Mouse (Mus musculus): ENCODE results near the gene Plekhm2. TPM values are rescaled to one million over a fixed set of nuclear protein-coding genes. Genes with fewer than 3 reads are reported as not detected.

Plekhm2 gene
- polyA plus RNA-seq, 1 experiment from 2014 or later, result 3.5 TPM

DNA sequence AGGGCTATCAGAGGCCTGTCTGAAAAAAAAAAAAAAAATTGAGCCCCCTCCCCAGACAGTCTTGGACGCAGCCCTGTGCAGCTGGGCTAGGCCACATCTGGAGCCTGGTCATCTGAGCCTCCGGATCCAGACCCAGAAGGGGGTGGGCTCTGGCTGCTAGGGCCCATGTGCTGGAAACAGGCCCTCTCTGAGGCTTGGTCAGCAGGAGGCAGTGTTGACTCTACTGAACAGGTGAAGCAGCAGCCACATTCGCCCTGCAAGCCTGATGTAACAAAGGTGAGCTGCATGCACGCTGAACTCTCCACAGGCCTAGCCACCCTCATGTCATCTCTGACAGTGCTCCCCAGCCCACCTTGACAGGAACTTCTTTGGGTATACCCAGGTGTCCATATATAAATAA is 5.0 kb downstream of the Plekhm2 start:
- WGBS, result 61% methylated on average over 4 of the region's 4 CpGs
- ATAC-seq (ENCODE audit: low FRiP score, low TSS enrichment), result no peak

DNA sequence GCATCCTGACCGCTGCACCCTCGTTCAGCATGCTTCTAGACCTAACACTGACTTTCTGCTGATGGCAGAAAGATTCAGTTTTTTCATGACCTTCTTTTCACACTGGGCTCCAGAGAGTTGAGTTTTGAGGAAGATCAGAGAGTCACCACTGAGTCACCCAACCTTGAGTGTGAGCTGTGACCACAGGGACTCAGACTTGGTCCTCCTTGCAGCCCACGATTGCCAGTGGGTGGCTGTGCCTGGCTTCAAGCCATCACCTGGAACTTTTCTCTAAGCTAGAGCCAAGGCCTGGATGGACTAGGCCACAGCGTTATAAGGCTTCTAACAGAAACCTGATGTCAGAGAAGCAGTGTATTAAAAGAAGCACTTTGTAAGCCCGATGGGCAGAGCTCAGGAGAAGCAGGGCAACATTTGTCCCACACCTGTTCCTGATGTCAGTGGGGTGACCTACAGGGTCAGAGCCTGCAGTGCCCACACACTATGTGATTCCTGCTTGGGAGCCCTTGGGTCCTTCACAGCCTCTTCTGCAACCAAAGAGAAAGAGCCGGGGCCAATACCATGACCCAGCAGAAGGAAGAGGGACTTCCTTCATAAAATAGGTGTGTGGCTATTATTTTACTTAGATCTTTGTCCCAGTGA is 5.7 kb downstream of the Plekhm2 start:
- Histone ChIP-seq H3K4me2 (replicated peaks; ENCODE audit: low read depth) (no peak overlapping the region), H3K27me3 (ENCODE audit: control insufficient read depth, insufficient read depth, low read length) (no peaks in the 10 kb centered on the region), H3K9ac (ENCODE audit: low read length) (no peak overlapping the region), H3K4me1 (replicated peaks; ENCODE audit: control insufficient read depth, insufficient read depth) (no peaks in the 10 kb centered on the region), H3K9me3 (ENCODE audit: control insufficient read depth, low read length) (no peaks in the 10 kb centered on the region), H3K27ac (replicated peaks) (no peak overlapping the region), H3K4me3 (ENCODE audit: low read depth, low read length) (no peak overlapping the region), H3K36me3 (ENCODE audit: control insufficient read depth, insufficient read depth, low read length) (peaks cover 2% of the 10 kb centered on the region; the same call in 1 of the 2 replicates)
- DNase-seq (ENCODE audit: low spot score), result no peak
- WGBS, result 89% methylated on average over 6 of the region's 6 CpGs
- no peak for ATAC-seq (ENCODE audit: low FRiP score, low TSS enrichment)
- TF ChIP-seq CTCF (IDR thresholded peaks at IDR 0.05; ENCODE audit: low read depth) (no peak), EP300 (optimal IDR thresholded peaks at IDR 0.05) (no peak)

More for the DNA sequence above, 5.0 kb downstream of the Plekhm2 start:
- Histone ChIP-seq H3K9me3 (ENCODE audit: control insufficient read depth, low read length) (no peaks in the 10 kb centered on the region), H3K27ac (replicated peaks) (no peak overlapping the region), H3K27me3 (ENCODE audit: control insufficient read depth, insufficient read depth, low read length) (no peaks in the 10 kb centered on the region), H3K4me3 (ENCODE audit: low read depth, low read length) (no peak overlapping the region), H3K36me3 (ENCODE audit: control insufficient read depth, insufficient read depth, low read length) (peaks cover 2% of the 10 kb centered on the region; the same call in 1 of the 2 replicates), H3K4me2 (replicated peaks; ENCODE audit: low read depth) (no peak overlapping the region), H3K9ac (ENCODE audit: low read length) (no peak overlapping the region), H3K4me1 (replicated peaks; ENCODE audit: control insufficient read depth, insufficient read depth) (peaks cover 3% of the 10 kb centered on the region; the same call in 1 of the 2 replicates)
- TF ChIP-seq CTCF (IDR thresholded peaks at IDR 0.05; ENCODE audit: low read depth) (peak; percentile 57), EP300 (optimal IDR thresholded peaks at IDR 0.05) (no peak)
- peak; percentile 40 for DNase-seq (ENCODE audit: low spot score)

GRCm38 (mm10) chr4:141656932-141657331 is 7.8 kb downstream of the Plekhm2 start:
- TF ChIP-seq EP300 (optimal IDR thresholded peaks at IDR 0.05) (no peak), CTCF (IDR thresholded peaks at IDR 0.05; ENCODE audit: low read depth) (no peak)
- 77% methylated on average over 8 of the region's 8 CpGs for WGBS
- no peak for DNase-seq (ENCODE audit: low spot score)
- no peak for ATAC-seq (ENCODE audit: low FRiP score, low TSS enrichment)
- H3K4me1 ChIP-seq (replicated peaks; ENCODE audit: control insufficient read depth, insufficient read depth), result no peaks in the 10 kb centered on the region
- no peak overlapping the region for H3K27ac ChIP-seq (replicated peaks)
- no peaks in the 10 kb centered on the region for H3K27me3 ChIP-seq (ENCODE audit: control insufficient read depth, insufficient read depth, low read length)
- H3K36me3 ChIP-seq (ENCODE audit: control insufficient read depth, insufficient read depth, low read length), result peaks cover 4% of the 10 kb centered on the region; the same call in 1 of the 2 replicates
- no peak overlapping the region for H3K4me3 ChIP-seq (ENCODE audit: low read depth, low read length)
- no peaks in the 10 kb centered on the region for H3K9me3 ChIP-seq (ENCODE audit: control insufficient read depth, low read length)
- no peak overlapping the region for H3K4me2 ChIP-seq (replicated peaks; ENCODE audit: low read depth)
- no peak overlapping the region for H3K9ac ChIP-seq (ENCODE audit: low read length)

DNA sequence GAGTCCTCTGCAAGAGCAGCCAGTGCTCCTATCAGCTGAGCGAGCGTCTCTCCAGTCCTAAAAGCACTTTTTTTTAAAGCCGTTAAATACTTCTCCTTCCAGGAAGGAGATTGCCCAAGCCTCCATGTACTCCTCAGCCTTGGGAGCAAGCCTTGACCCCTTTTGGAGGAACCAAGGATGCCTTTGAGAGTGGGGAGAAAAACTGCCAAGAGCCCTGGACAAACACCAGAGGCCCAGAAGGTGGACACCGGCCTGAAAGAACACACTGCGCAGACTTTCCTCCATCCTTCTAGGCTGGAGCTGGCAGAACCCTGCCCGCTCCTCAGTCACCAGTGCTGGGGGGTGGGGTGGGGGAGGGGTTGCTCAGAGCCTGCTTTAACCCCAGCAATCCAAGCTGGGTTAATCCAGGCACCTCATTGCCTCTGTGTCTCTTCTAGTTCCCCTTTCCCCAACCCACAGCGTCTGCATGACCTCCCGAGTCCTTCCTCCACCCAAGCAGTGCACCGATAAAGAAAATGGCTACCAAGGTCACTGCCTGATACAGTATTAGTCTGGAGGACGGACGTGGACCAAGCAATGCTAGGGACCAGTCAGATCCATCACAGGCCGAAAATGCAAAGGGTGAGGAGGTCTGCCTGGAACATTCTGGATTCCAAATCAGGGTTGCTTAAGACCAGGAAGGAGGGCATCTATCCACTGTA is 8.6 kb downstream of the Plekhm2 start:
- Histone ChIP-seq H3K27me3 (ENCODE audit: control insufficient read depth, insufficient read depth, low read length) (no peaks in the 10 kb centered on the region), H3K9me3 (ENCODE audit: control insufficient read depth, low read length) (no peaks in the 10 kb centered on the region), H3K36me3 (ENCODE audit: control insufficient read depth, insufficient read depth, low read length) (peaks cover 6% of the 10 kb centered on the region; the same call in 1 of the 2 replicates), H3K27ac (replicated peaks) (no peak overlapping the region), H3K9ac (ENCODE audit: low read length) (0 out of 2 replicates have a peak overlapping the region, but pooled peaks have one; percentile 18), H3K4me3 (ENCODE audit: low read depth, low read length) (no peak overlapping the region), H3K4me2 (replicated peaks; ENCODE audit: low read depth) (no peak overlapping the region), H3K4me1 (replicated peaks; ENCODE audit: control insufficient read depth, insufficient read depth) (no peaks in the 10 kb centered on the region)
- 75% methylated on average over 12 of the region's 12 CpGs for WGBS
- ATAC-seq (ENCODE audit: low FRiP score, low TSS enrichment) (no peak), DNase-seq (ENCODE audit: low spot score) (no peak)
- no peak for TF ChIP-seq EP300 (optimal IDR thresholded peaks at IDR 0.05)

DNA sequence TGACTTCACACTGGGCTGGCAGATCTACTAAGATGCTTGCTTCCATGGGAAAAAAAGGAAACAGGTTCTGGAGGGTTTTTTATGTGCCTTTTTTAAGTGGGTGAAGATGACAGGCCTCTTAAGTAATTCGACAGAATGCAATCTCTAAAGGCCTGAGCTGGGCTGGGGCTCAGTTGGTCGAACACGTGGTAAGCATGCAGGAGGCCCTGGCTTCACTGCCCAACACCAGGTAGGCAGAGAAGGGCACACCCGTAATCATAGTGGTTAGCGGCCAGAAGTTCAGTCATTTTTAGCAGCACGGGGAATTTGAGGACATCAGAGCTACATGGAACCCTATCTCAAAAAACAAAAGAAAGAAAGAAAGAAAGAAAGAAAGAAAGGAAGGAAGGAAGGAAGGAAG is 10.2 kb downstream of the Plekhm2 start:
- Histone ChIP-seq H3K9me3 (ENCODE audit: control insufficient read depth, low read length) (no peaks in the 10 kb centered on the region), H3K27ac (replicated peaks) (no peak overlapping the region), H3K27me3 (ENCODE audit: control insufficient read depth, insufficient read depth, low read length) (no peaks in the 10 kb centered on the region), H3K4me1 (replicated peaks; ENCODE audit: control insufficient read depth, insufficient read depth) (no peaks in the 10 kb centered on the region), H3K9ac (ENCODE audit: low read length) (no peak overlapping the region), H3K4me2 (replicated peaks; ENCODE audit: low read depth) (no peak overlapping the region), H3K36me3 (ENCODE audit: control insufficient read depth, insufficient read depth, low read length) (peaks cover 4% of the 10 kb centered on the region; the same call in 1 of the 2 replicates), H3K4me3 (ENCODE audit: low read depth, low read length) (no peak overlapping the region)
- DNase-seq (ENCODE audit: low spot score) (no peak), ATAC-seq (ENCODE audit: low FRiP score, low TSS enrichment) (no peak)
- 84% methylated on average over 6 of the region's 6 CpGs for WGBS
- TF ChIP-seq EP300 (optimal IDR thresholded peaks at IDR 0.05) (no peak), CTCF (IDR thresholded peaks at IDR 0.05; ENCODE audit: low read depth) (no peak)

GRCm38 (mm10) chr4:141653813-141654212 is 10.9 kb downstream of the Plekhm2 start:
- Histone ChIP-seq H3K36me3 (ENCODE audit: control insufficient read depth, insufficient read depth, low read length) (peaks cover 4% of the 10 kb centered on the region; the same call in 1 of the 2 replicates), H3K4me3 (ENCODE audit: low read depth, low read length) (no peak overlapping the region), H3K9ac (ENCODE audit: low read length) (no peak overlapping the region), H3K27ac (replicated peaks) (no peak overlapping the region), H3K4me1 (replicated peaks; ENCODE audit: control insufficient read depth, insufficient read depth) (no peaks in the 10 kb centered on the region), H3K4me2 (replicated peaks; ENCODE audit: low read depth) (no peak overlapping the region), H3K9me3 (ENCODE audit: control insufficient read depth, low read length) (no peaks in the 10 kb centered on the region), H3K27me3 (ENCODE audit: control insufficient read depth, insufficient read depth, low read length) (no peaks in the 10 kb centered on the region)
- DNase-seq (ENCODE audit: low spot score), result no peak
- TF ChIP-seq EP300 (optimal IDR thresholded peaks at IDR 0.05) (no peak), CTCF (IDR thresholded peaks at IDR 0.05; ENCODE audit: low read depth) (no peak)
- ATAC-seq (ENCODE audit: low FRiP score, low TSS enrichment), result no peak
- WGBS, result 88% methylated on average over 13 of the region's 13 CpGs

Data from stomach, postnatal 0 days (tissue).